Mouse (Mus musculus) hindbrain, embryonic 15.5 days (tissue): Measurements from ENCODE around the gene Defb36. TPM values are rescaled to one million over a fixed set of nuclear protein-coding genes. Genes with fewer than 3 reads are reported as not detected.

Experiments
- ATAC-seq: fragments of 200-750 bp; cut with Nextera tagmentation; 2 replicates; pipeline ENCODE4 v1.8.0; 2017; ENCODE audit warnings: low read depth, moderate number of reproducible peaks, moderate TSS enrichment; ENCODE audit not compliant: low FRiP score
- H3K27ac ChIP-seq: fragments of 300-500 bp; sonication (generic); replicated peaks from 2 replicates; pipeline ENCODE4 v1.5.1; 2015; ENCODE audit warnings: mild to moderate bottlenecking, inconsistent platforms
- H3K27me3 ChIP-seq: fragments of 300-500 bp; sonication (generic); 2 replicates; pipeline ENCODE4 v1.6.1; 2015; ENCODE audit warnings: control low read depth, inconsistent platforms
- H3K36me3 ChIP-seq: fragments of 300-500 bp; sonication (generic); 2 replicates; pipeline ENCODE4 v1.6.1; 2015; ENCODE audit warnings: control low read depth, inconsistent platforms
- H3K4me1 ChIP-seq: fragments of 300-500 bp; sonication (generic); replicated peaks from 2 replicates; pipeline ENCODE4 v1.6.1; 2015; ENCODE audit warnings: control low read depth, inconsistent platforms
- H3K4me2 ChIP-seq: fragments of 300-500 bp; sonication (generic); 2 replicates; pipeline ENCODE4 v1.6.1; 2015; ENCODE audit warnings: moderate library complexity, mild to moderate bottlenecking, inconsistent platforms
- H3K4me3 ChIP-seq: fragments of 300-500 bp; sonication (generic); 2 replicates; pipeline ENCODE4 v1.5.1; 2015; ENCODE audit warnings: mild to moderate bottlenecking, inconsistent platforms
- H3K9ac ChIP-seq: fragments of 300-500 bp; sonication (generic); 2 replicates; pipeline ENCODE4 v1.6.1; 2015; ENCODE audit warnings: inconsistent platforms
- H3K9me3 ChIP-seq: fragments of 300-500 bp; sonication (generic); 2 replicates; pipeline ENCODE4 v1.6.1; 2016; ENCODE audit warnings: control low read depth, inconsistent platforms
- WGBS: fragments of 180-500 bp; shearing (Covaris S2); methylation state at CpG from one replicate; pipeline ENCODE4 v1.1.7; 2015; 5-methylcytosine and 5-hydroxymethylcytosine counted together
- polyA plus RNA-seq: library from polyadenylated mRNA; unstranded; fragments of >200 nt; fragmentation: Nextera tagmentation; extraction: Ambion mirVana; gene quantifications from 2 replicates; pipeline ENCODE4 v1.2.1, GENCODE M21; 2015

The Defb36 gene
- polyA plus RNA-seq, 1 experiment from 2014 or later = not detected

DNA sequence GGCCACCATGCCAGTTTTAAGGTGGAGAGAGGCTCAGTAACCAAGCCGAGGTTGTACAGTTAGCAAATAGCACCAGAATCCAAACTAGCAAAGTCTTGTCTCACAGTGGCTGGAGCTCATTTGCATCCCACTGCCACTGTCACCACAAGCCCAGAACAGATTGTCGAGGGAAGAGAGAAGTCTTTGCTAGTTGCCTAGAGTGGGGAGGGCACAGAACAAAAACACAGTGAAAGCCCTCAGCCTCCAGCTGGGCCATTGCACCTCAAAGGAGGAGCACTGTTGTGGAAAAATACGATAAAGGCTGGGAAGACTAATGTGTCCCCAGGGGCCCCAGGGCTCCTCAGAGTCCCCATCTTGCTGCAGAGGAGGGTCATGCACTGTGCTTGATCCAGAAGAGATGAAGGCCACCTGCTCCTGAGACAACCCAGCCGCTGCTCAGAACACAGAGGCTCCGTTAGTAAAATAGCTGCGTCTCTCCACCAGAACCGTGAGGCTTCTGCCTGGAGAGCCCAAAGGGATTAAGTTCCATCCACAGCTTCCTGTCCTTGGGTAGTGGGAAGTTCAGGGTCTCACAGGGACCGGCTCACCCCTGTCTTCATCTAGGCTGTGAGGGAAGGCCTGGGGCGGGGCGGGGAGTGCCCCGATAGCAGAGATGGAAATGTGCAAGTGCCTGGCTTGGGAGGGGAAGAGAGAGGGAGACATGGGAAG is 35.4 kb downstream of the Defb36 start:
- no peaks in the 10 kb centered on the region for H3K27me3 ChIP-seq
- H3K9ac ChIP-seq = no peak overlapping the region
- 7% methylated on average over 11 of the region's 11 CpGs for WGBS
- H3K9me3 ChIP-seq = no peaks in the 10 kb centered on the region
- no peaks in the 10 kb centered on the region for H3K36me3 ChIP-seq
- no peak overlapping the region for H3K27ac ChIP-seq
- peaks cover 5% of the 10 kb centered on the region; the same call in 1 of the 2 replicates for H3K4me1 ChIP-seq
- no peak overlapping the region for H3K4me3 ChIP-seq
- H3K4me2 ChIP-seq = no peak overlapping the region
- ATAC-seq = no peak

DNA sequence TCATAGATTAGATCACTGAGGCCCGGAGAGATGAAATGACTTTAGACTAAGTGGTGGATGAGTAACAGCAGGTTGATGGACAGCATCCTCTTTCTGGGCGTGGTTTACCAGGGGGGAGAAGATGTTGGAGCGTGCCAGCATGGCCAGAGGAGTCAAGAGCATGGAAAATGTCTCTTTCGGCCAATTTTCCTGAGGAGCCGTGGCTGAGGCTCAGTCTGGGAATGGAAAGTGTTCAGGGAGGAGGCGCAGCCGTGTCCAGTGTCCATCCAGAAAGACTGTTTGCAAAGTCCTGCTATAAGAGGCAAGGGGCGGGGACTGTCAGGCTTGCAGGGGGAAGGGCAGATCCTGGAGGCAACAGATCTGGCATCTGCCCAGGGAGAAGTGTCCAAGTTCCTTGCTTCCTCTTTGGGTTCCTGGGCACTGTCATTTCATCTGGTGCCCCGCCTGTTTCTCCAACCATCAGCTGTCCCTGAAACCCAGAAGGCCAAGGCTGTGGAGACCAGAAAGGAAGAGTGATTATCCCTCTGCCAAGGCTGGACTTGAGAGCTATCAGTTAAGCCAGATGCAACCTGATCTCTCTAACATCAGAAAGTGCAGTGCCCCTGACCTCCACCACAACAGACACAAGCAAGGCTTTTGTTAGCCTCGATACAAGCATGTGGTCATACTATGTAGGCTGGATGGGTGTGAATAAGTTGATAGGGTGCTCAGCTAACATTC is 48.9 kb downstream of the Defb36 start:
- Histone ChIP-seq H3K4me3 (no peak overlapping the region), H3K27me3 (no peaks in the 10 kb centered on the region), H3K36me3 (no peaks in the 10 kb centered on the region), H3K4me2 (no peak overlapping the region), H3K27ac (peak overlapping the region; percentile 88; the same call in 1 of the 2 replicates), H3K4me1 (peaks cover 21% of the 10 kb centered on the region), H3K9ac (no peak overlapping the region), H3K9me3 (no peaks in the 10 kb centered on the region)
- WGBS = 74% methylated on average over 10 of the region's 10 CpGs
- no peak for ATAC-seq

DNA sequence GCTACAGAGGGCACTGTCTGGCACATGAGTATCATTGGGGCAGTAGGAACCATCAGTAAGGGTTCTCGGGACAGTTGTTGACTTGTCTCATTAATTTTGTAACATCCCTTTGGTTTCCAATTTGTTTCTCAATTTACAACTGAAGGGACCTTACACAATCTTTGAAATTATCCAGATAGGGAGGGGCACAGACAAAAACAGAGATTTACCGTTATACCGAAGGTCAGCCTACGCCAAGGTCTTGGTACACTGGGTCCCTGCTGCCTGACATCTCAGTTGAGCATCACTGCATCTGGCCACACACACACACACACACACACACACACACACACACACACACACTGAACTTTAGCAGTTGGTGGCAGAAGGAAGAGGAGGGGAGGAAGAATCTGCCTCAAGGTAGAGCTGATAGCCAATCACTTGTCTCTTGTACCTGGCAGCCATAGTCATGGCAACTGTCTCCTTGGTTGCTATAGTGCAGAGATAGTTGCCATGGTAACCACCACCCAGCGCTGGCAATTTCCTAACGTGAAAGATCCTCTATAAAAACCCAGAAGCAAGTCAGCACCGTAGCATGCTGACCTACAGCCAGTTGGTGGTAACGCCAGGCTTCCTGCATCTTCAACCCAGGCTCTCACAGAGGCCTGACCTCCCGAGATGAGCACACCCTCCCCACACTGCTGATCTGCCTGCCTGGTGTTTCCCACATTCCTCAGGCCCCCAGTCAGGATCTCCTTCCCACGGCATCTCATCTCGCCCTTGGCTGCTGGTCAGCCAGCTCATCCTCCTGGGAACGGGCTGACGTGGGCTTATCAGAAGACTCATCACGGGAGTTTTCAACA is 50.0 kb downstream of the Defb36 start:
- Histone ChIP-seq H3K27me3 (no peaks in the 10 kb centered on the region), H3K36me3 (no peaks in the 10 kb centered on the region), H3K9me3 (no peaks in the 10 kb centered on the region), H3K4me3 (no peak overlapping the region), H3K27ac (peak overlapping the region; percentile 88), H3K4me1 (peaks cover 21% of the 10 kb centered on the region), H3K4me2 (peak overlapping the region; percentile 36), H3K9ac (no peak overlapping the region)
- peak; percentile 94 for ATAC-seq
- 31% methylated on average over 14 of the region's 14 CpGs for WGBS

DNA sequence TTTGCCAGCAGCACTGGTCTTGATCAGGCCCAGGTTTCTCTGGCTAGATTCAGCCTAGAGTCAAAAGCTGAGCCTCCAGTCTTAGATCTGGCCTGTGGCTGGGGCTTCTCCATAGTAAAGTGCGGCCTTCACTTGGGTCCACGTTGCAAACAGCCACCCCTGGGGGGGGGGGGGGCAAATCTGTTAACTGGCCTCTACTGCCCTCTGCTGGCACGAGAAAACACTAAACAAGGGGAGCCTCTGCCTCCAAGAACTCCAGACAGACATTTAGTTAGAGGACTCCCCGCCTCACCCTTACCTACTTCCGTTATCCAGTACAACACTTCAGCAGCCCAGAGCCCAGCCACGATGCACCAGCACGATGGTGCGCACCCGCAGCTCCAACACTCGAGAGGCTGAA is 53.3 kb downstream of the Defb36 start:
- WGBS = 64% methylated on average over 10 of the region's 10 CpGs
- Histone ChIP-seq H3K9ac (no peak overlapping the region), H3K27ac (no peak overlapping the region), H3K4me2 (no peak overlapping the region), H3K4me1 (peaks cover 21% of the 10 kb centered on the region), H3K4me3 (no peak overlapping the region), H3K36me3 (no peaks in the 10 kb centered on the region), H3K9me3 (no peaks in the 10 kb centered on the region), H3K27me3 (no peaks in the 10 kb centered on the region)
- no peak for ATAC-seq

DNA sequence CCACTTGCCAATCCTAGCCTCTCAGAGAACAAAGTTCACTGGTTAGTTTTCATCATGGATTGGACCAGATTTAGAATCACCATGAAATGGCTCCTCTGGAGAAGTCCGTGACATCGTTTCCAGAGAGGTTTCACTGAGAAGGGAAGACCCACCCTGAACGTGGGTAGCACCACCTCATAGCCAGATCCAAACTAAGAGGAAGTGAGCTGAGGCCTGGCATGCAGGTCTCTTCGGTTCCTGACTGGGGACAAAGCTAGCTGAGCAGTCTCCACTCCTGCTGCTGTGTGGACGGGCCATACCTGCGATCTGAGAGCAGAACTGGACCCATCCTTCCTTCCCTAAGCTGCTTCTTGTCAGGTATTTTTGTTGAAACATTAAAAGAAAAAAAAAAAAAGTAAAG is 57.0 kb downstream of the Defb36 start:
- Histone ChIP-seq H3K27me3 (no peaks in the 10 kb centered on the region), H3K4me1 (no peaks in the 10 kb centered on the region), H3K36me3 (no peaks in the 10 kb centered on the region), H3K4me2 (no peak overlapping the region), H3K27ac (no peak overlapping the region), H3K9me3 (no peaks in the 10 kb centered on the region), H3K9ac (no peak overlapping the region), H3K4me3 (no peak overlapping the region)
- ATAC-seq = no peak
- WGBS = 81% methylated on average over 6 of the region's 6 CpGs

Other genes with a start within 250 kb of the Defb36 start
- 50.6 and 60.3 TPM in 2 replicates for gene Nrsn2, start 227.7 kb upstream of the Defb36 start, polyA plus RNA-seq
- 13.8 and 14.9 TPM in 2 replicates for gene Sox12, start 206.3 kb upstream of the Defb36 start, polyA plus RNA-seq
- gene Zcchc3, start 189.3 kb upstream of the Defb36 start, polyA plus RNA-seq = 18.6 TPM in 2 replicates
- 2.2 and 2.3 TPM in 2 replicates for gene 6820408C15Rik, start 188.7 kb upstream of the Defb36 start, polyA plus RNA-seq
- gene Defb23, start 139.7 kb upstream of the Defb36 start, polyA plus RNA-seq = not detected in 2 replicates
- gene Defb20, start 127.3 kb upstream of the Defb36 start, polyA plus RNA-seq = not detected in 2 replicates
- not detected in 2 replicates for gene Defb22, start 114.2 kb upstream of the Defb36 start, polyA plus RNA-seq
- gene Defb26, start 92.6 kb upstream of the Defb36 start, polyA plus RNA-seq = not detected in 2 replicates
- not detected in 2 replicates for gene Defb28, start 86.1 kb upstream of the Defb36 start, polyA plus RNA-seq
- not detected in 2 replicates for gene Defb29, start 64.2 kb upstream of the Defb36 start, polyA plus RNA-seq
- gene Gm17416, start 35.0 kb upstream of the Defb36 start, polyA plus RNA-seq = not detected in 2 replicates
- not detected in 2 replicates for gene Defb21, start 31.6 kb upstream of the Defb36 start, polyA plus RNA-seq
- not detected in 2 replicates for gene Defb19, start 24.0 kb upstream of the Defb36 start, polyA plus RNA-seq
- gene Defb45, start 4.9 kb upstream of the Defb36 start, polyA plus RNA-seq = not detected in 2 replicates
- not detected in 2 replicates for gene Defb25, start 18.7 kb downstream of the Defb36 start, polyA plus RNA-seq
- 0.52 and 0.72 TPM in 2 replicates for gene Rem1, start 22.6 kb downstream of the Defb36 start, polyA plus RNA-seq
- 166 and 177 TPM in 2 replicates for gene H13, start 65.1 kb downstream of the Defb36 start, polyA plus RNA-seq
- 32.6 and 37.3 TPM in 2 replicates for gene Mcts2, start 82.7 kb downstream of the Defb36 start, polyA plus RNA-seq
- gene Id1, start 131.9 kb downstream of the Defb36 start, polyA plus RNA-seq = 55.3 and 57.5 TPM in 2 replicates
- gene Cox4i2, start 149.8 kb downstream of the Defb36 start, polyA plus RNA-seq = 6.3 TPM in 2 replicates
- gene Bcl2l1, start 227.4 kb downstream of the Defb36 start, polyA plus RNA-seq = 145 and 155 TPM in 2 replicates
- 17.4 and 22.3 TPM in 2 replicates for gene Tpx2, start 243.6 kb downstream of the Defb36 start, polyA plus RNA-seq